Mouse (Mus musculus): ENCODE data around the gene Gm20777. TPM values are rescaled to one million over a fixed set of nuclear protein-coding genes. Genes with fewer than 3 reads are reported as not detected.
"Not testable (repeated sequence)": the region's sequence is repeated elsewhere in the genome, so short reads cannot be mapped to it uniquely, and the experiment has no call there.

Gene Gm20777
- polyA plus RNA-seq (2014; fragmentation: Nextera tagmentation; extraction: Ambion mirVana), result not detected in 2 replicates

DNA sequence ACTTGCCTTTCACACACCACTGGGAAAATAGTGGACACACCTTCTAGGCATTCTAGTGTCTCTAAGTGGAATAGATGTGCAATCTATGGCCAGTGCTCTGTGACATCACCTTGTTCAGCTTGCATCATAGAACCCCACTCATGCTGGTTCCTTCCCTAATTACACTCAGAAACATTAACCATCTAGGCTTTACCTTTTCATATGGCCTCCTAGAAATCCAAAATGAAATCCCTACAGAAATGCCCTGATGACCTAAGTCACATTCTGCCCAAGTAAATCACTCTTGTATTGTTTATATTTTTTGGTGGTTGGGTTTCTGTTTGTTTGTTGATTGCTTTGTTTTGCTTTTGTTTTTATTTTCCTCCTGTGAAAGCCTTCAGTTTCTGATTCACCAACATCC lies at the start of gene Gm20777:
Gene Gm20777 (minus strand): TSS at position 101 of the 400 bp plus-strand sequence.
- not testable (repeated sequence) for H3K4me3 ChIP-seq (ENCODE audit: control insufficient read depth in 1 of 2, insufficient read depth in 1 of 2, low read depth in 1 of 2, low read length in 2 of 2)

DNA sequence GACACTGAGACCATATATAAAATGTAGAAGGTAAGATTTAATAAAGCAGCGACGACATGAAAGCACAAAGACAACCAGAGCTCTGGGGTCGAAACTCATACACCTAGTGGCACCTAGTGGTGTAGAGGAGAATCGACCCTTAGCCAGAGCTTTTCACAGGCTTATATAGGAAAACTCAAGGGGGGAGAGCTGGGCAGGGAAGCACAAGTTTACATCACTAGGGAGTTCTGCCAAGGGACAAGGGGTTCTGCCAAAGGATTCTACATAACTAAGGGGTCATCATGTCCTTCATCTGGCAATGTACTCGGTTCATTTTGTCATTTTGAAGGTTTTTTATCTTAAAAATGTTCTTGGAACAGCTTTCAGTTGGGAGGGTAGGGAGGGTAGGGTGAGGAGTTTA lies 42.7 kb downstream of the Gm20777 start:
- H3K4me2 ChIP-seq (ENCODE audit: low read length); H3K27ac ChIP-seq (replicated peaks in 1 of 2; ENCODE audit: control insufficient read depth in 1 of 2, insufficient read depth in 1 of 2, low read depth in 2 of 2, low read length in 2 of 2); H3K9me3 ChIP-seq (ENCODE audit: control insufficient read depth, low read length); H3K4me3 ChIP-seq (ENCODE audit: control insufficient read depth in 1 of 2, insufficient read depth in 1 of 2, low read depth in 1 of 2, low read length in 2 of 2); H3K4me1 ChIP-seq (ENCODE audit: control insufficient read depth in 2 of 2, insufficient read depth in 2 of 2, low read length in 2 of 2); ATAC-seq (ENCODE audit: insufficient number of reproducible peaks, insufficient read depth, low FRiP score, low read depth); H3K9ac ChIP-seq (ENCODE audit: low read length); H3K27me3 ChIP-seq (ENCODE audit: control insufficient read depth, insufficient read depth, low read length); H3K36me3 ChIP-seq (ENCODE audit: control insufficient read depth, insufficient read depth, low read length): not testable (repeated sequence)
- WGBS, result no CpG with 5 or more reads among the region's 5 CpGs

More for the DNA sequence above, at the start of gene Gm20777:
- H3K4me2 ChIP-seq (ENCODE audit: low read length); H3K4me1 ChIP-seq (ENCODE audit: control insufficient read depth in 2 of 2, insufficient read depth in 2 of 2, low read length in 2 of 2); H3K36me3 ChIP-seq (ENCODE audit: control insufficient read depth, insufficient read depth, low read length); ATAC-seq (ENCODE audit: insufficient number of reproducible peaks, insufficient read depth, low FRiP score, low read depth); H3K27me3 ChIP-seq (ENCODE audit: control insufficient read depth, insufficient read depth, low read length); H3K9ac ChIP-seq (ENCODE audit: low read length); H3K27ac ChIP-seq (replicated peaks in 1 of 2; ENCODE audit: control insufficient read depth in 1 of 2, insufficient read depth in 1 of 2, low read depth in 2 of 2, low read length in 2 of 2); H3K9me3 ChIP-seq (ENCODE audit: control insufficient read depth, low read length): not testable (repeated sequence)

DNA sequence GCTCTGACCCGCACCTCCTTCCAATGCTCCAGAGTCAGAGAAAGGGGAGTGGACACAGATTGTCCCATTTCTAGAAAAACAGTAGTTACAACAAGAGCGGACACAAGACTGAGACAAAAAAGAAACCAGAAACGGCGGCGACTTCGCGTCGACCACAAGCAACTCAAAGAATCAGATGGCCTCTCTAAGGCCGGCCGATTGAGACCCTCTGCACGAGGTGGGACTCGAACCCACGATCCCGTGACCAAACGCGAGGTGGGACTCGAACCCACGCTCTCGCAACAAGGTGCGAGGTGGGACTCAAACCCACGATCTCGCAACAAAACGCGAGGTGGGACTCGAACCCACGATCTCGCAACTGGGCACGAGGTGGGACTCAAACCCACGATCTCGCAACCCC lies 43.5 kb downstream of the Gm20777 start:
- H3K9ac ChIP-seq (ENCODE audit: low read length); H3K4me3 ChIP-seq (ENCODE audit: control insufficient read depth in 1 of 2, insufficient read depth in 1 of 2, low read depth in 1 of 2, low read length in 2 of 2); ATAC-seq (ENCODE audit: insufficient number of reproducible peaks, insufficient read depth, low FRiP score, low read depth); H3K27me3 ChIP-seq (ENCODE audit: control insufficient read depth, insufficient read depth, low read length); H3K9me3 ChIP-seq (ENCODE audit: control insufficient read depth, low read length); H3K27ac ChIP-seq (replicated peaks in 1 of 2; ENCODE audit: control insufficient read depth in 1 of 2, insufficient read depth in 1 of 2, low read depth in 2 of 2, low read length in 2 of 2); H3K36me3 ChIP-seq (ENCODE audit: control insufficient read depth, insufficient read depth, low read length); H3K4me2 ChIP-seq (ENCODE audit: low read length); H3K4me1 ChIP-seq (ENCODE audit: control insufficient read depth in 2 of 2, insufficient read depth in 2 of 2, low read length in 2 of 2): not testable (repeated sequence)
- WGBS, result 88% methylated on average over 24 of the region's 30 CpGs

DNA sequence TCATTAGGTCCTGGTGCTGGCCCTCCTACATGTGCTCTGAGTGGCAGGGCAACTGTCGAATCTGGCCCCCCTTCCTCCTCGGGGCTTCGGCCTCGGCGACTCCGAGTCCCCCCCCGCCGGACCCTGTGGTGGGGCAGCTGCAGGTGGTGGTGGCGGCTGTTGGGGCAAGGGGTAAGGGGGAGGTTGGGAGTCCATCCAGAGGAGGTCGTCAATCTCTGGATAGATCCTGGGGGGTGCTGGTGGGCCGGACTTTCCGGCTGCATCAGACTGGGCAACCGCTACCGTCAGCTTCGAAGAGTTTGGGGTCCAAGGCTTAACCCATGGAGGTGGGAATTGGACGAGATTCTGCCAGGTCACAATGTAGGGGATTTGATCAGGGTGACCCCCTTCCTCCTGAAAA lies 44.0 kb downstream of the Gm20777 start:
- not testable (repeated sequence) for H3K9me3 ChIP-seq (ENCODE audit: control insufficient read depth, low read length); H3K9ac ChIP-seq (ENCODE audit: low read length); ATAC-seq (ENCODE audit: insufficient number of reproducible peaks, insufficient read depth, low FRiP score, low read depth); H3K4me3 ChIP-seq (ENCODE audit: control insufficient read depth in 1 of 2, insufficient read depth in 1 of 2, low read depth in 1 of 2, low read length in 2 of 2); H3K4me2 ChIP-seq (ENCODE audit: low read length); H3K4me1 ChIP-seq (ENCODE audit: control insufficient read depth in 2 of 2, insufficient read depth in 2 of 2, low read length in 2 of 2); H3K27me3 ChIP-seq (ENCODE audit: control insufficient read depth, insufficient read depth, low read length); H3K27ac ChIP-seq (replicated peaks in 1 of 2; ENCODE audit: control insufficient read depth in 1 of 2, insufficient read depth in 1 of 2, low read depth in 2 of 2, low read length in 2 of 2); H3K36me3 ChIP-seq (ENCODE audit: control insufficient read depth, insufficient read depth, low read length)
- 83% methylated on average over 15 of the region's 16 CpGs for WGBS

DNA sequence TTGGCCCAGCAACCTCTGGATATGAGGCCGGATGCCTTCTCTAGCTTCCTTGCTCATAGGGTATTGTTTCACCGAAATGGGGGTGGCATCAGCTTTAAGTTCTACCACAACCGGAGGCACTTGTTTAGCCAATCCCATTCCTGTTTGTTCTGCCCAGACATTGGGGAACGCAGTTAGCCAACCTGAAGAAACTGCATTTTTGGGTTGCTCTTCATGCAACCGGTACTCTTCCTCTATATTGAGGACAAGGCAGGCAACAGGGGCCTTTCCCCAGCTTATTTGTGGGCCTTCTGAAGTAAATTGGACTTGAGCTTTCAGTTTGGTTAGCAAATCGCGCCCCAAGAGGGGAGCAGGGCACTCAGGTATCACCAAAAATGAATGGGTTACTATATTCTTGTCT lies 45.6 kb downstream of the Gm20777 start:
- H3K36me3 ChIP-seq (ENCODE audit: control insufficient read depth, insufficient read depth, low read length); H3K4me3 ChIP-seq (ENCODE audit: control insufficient read depth in 1 of 2, insufficient read depth in 1 of 2, low read depth in 1 of 2, low read length in 2 of 2); H3K4me1 ChIP-seq (ENCODE audit: control insufficient read depth in 2 of 2, insufficient read depth in 2 of 2, low read length in 2 of 2); H3K27ac ChIP-seq (replicated peaks in 1 of 2; ENCODE audit: control insufficient read depth in 1 of 2, insufficient read depth in 1 of 2, low read depth in 2 of 2, low read length in 2 of 2); ATAC-seq (ENCODE audit: insufficient number of reproducible peaks, insufficient read depth, low FRiP score, low read depth); H3K27me3 ChIP-seq (ENCODE audit: control insufficient read depth, insufficient read depth, low read length); H3K9ac ChIP-seq (ENCODE audit: low read length); H3K9me3 ChIP-seq (ENCODE audit: control insufficient read depth, low read length); H3K4me2 ChIP-seq (ENCODE audit: low read length): not testable (repeated sequence)
- WGBS, result 95% methylated on average over 2 of the region's 7 CpGs

Other genes with a start within 250 kb of the Gm20777 start
- gene Gm20737, start 216.4 kb downstream of the Gm20777 start, polyA plus RNA-seq (2014; fragmentation: Nextera tagmentation; extraction: Ambion mirVana), result not detected in 2 replicates
- not detected in 2 replicates for gene Gm21775, start 199.0 kb downstream of the Gm20777 start, polyA plus RNA-seq (2014; fragmentation: Nextera tagmentation; extraction: Ambion mirVana)
- gene Gm21900, start 136.1 kb downstream of the Gm20777 start, polyA plus RNA-seq (2014; fragmentation: Nextera tagmentation; extraction: Ambion mirVana), result not detected in 2 replicates